Mouse (Mus musculus) forebrain, embryonic 15.5 days (tissue): ENCODE measurements around the gene Brox. TPM values are rescaled to one million over a fixed set of nuclear protein-coding genes. Genes with fewer than 3 reads are reported as not detected.

ENCODE experiments used
- ATAC-seq: fragments of 200-750 bp; cut with Nextera tagmentation; replicated peaks from 2 replicates; pipeline ENCODE4 v1.8.0; 2017; ENCODE audit warnings: mild to moderate bottlenecking, moderate TSS enrichment, moderate library complexity
- H3K27ac ChIP-seq: fragments of 300-500 bp; sonication (generic); replicated peaks from 2 replicates; pipeline ENCODE4 v1.5.1; 2015; ENCODE audit warnings: mild to moderate bottlenecking, inconsistent platforms
- H3K27me3 ChIP-seq: fragments of 300-500 bp; sonication (generic); 2 replicates; pipeline ENCODE4 v1.6.1; 2015; ENCODE audit warnings: inconsistent platforms
- H3K36me3 ChIP-seq: fragments of 300-500 bp; sonication (generic); 2 replicates; pipeline ENCODE4 v1.6.1; 2015; ENCODE audit warnings: mild to moderate bottlenecking, inconsistent platforms
- H3K4me1 ChIP-seq: fragments of 300-500 bp; sonication (generic); 2 replicates; pipeline ENCODE4 v1.6.1; 2015; ENCODE audit warnings: inconsistent platforms
- H3K4me2 ChIP-seq: fragments of 300-500 bp; sonication (generic); replicated peaks from 2 replicates; pipeline ENCODE4 v1.6.1; 2015; ENCODE audit warnings: mild to moderate bottlenecking, inconsistent platforms
- H3K4me3 ChIP-seq: fragments of 300-500 bp; sonication (generic); 2 replicates; pipeline ENCODE4 v1.5.1; 2015; ENCODE audit warnings: mild to moderate bottlenecking, inconsistent platforms
- H3K9ac ChIP-seq: fragments of 300-500 bp; sonication (generic); replicated peaks from 2 replicates; pipeline ENCODE4 v1.6.1; 2015; ENCODE audit warnings: mild to moderate bottlenecking, inconsistent platforms
- H3K9me3 ChIP-seq: fragments of 300-500 bp; sonication (generic); 2 replicates; pipeline ENCODE4 v1.6.1; 2016; ENCODE audit warnings: inconsistent platforms
- WGBS: fragments of 180-500 bp; shearing (Covaris S2); methylation state at CpG from one replicate; pipeline ENCODE4 v1.1.7; 2015; ENCODE audit warnings: mixed read lengths; 5-methylcytosine and 5-hydroxymethylcytosine counted together
- polyA plus RNA-seq: library from polyadenylated mRNA; unstranded; fragments of >200 nt; fragmentation: Nextera tagmentation; extraction: Ambion mirVana; gene quantifications from 2 replicates; pipeline ENCODE4 v1.2.1, GENCODE M21; 2015

The Brox gene
- polyA plus RNA-seq, 1 experiment from 2014 or later: 106 TPM

- H3K4me3 ChIP-seq: no peak overlapping the region
- 94% methylated on average over 1 of the region's 1 CpGs for WGBS
- ATAC-seq: no peak
- H3K9ac ChIP-seq: no peak overlapping the region
- peaks cover 13% of the 10 kb centered on the region; the same call in 1 of the 2 replicates for H3K36me3 ChIP-seq
- no peaks in the 10 kb centered on the region for H3K4me1 ChIP-seq
- no peak overlapping the region for H3K4me2 ChIP-seq
- H3K27ac ChIP-seq: no peak overlapping the region
- no peaks in the 10 kb centered on the region for H3K27me3 ChIP-seq
- H3K9me3 ChIP-seq: no peaks in the 10 kb centered on the region
These were observed 11.4 kb upstream of the Brox start for GRCm38 (mm10) chr1:183308476-183308875.

DNA sequence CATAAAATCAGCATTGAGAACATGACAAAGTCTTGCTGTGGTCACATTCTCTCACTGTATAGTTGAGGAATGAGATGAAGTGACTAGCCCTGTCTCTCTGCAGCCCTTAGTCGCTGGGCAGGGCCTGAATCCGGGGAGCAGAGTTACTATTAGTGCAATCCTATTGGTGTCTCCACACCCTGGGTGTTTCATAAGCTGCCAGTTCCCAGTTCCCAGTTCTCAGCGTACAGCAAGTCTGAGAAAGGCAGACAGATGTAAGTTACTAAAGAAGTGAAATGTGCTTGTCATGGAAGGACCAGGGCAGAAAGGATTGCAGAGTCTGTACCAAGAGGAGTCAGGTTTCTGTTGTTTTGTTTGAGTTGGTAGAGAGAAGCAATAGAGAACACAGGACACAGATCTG, 10.5 kb upstream of the Brox start:
- Histone ChIP-seq H3K4me3 (no peak overlapping the region), H3K27ac (no peak overlapping the region), H3K36me3 (peaks cover 13% of the 10 kb centered on the region; the same call in 1 of the 2 replicates), H3K9me3 (no peaks in the 10 kb centered on the region), H3K9ac (no peak overlapping the region), H3K27me3 (no peaks in the 10 kb centered on the region), H3K4me1 (no peaks in the 10 kb centered on the region), H3K4me2 (no peak overlapping the region)
- 83% methylated on average over 3 of the region's 3 CpGs for WGBS
- ATAC-seq: no peak

- H3K36me3 ChIP-seq: no peaks in the 10 kb centered on the region
- H3K4me3 ChIP-seq: no peak overlapping the region
- no peaks in the 10 kb centered on the region for H3K27me3 ChIP-seq
- ATAC-seq: no peak
- H3K4me1 ChIP-seq: no peaks in the 10 kb centered on the region
- 88% methylated on average over 6 of the region's 6 CpGs for WGBS
- no peak overlapping the region for H3K4me2 ChIP-seq
- no peaks in the 10 kb centered on the region for H3K9me3 ChIP-seq
- H3K9ac ChIP-seq: no peak overlapping the region
- no peak overlapping the region for H3K27ac ChIP-seq
These were observed 2.1 kb upstream of the Brox start for GRCm38 (mm10) chr1:183299161-183299560.

DNA sequence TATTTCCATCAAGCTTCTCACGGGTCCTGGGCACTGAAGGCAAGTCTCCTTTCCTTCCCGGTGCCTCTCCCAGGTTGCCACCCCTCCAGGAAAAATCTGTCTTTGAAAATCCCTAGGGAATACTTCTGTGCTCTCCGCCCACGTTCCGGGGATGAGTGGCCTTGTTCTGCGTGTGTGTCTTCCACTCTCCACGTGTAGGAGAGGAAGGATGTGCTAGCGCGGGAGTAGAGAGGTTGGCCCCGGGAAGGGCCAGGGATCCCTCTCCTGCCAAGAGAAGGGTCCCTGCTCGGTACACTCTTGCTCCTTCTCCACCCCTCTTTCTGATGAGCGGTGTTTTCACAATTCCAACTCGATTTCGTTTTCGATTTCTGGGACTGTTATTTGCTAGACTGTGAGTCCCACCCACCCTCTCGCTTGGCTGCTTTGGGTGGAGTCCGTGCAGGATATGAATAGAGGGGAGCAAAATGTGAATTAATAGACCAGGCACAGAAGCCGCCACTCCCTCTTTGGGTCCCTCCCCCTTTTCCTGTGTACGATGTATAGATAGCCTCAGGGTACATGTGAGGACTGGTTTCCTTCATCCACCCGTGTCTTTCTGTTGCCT, 919 bp upstream of the Brox start:
- Histone ChIP-seq H3K4me1 (no peaks in the 10 kb centered on the region), H3K27ac (peak overlapping the region; percentile 24; the same call in 1 of the 2 replicates), H3K4me3 (peak overlapping the region; percentile 49), H3K27me3 (no peaks in the 10 kb centered on the region), H3K4me2 (peak overlapping the region; percentile 49), H3K9ac (peak overlapping the region; percentile 42), H3K9me3 (no peaks in the 10 kb centered on the region), H3K36me3 (peaks cover 11% of the 10 kb centered on the region)
- under 1% methylated on average over 20 of the region's 20 CpGs for WGBS
- no peak for ATAC-seq

GRCm38 (mm10) chr1:183297473-183297885, 410 bp upstream of the Brox start:
- H3K27me3 ChIP-seq: no peaks in the 10 kb centered on the region
- 1% methylated on average over 30 of the region's 30 CpGs for WGBS
- H3K4me3 ChIP-seq: peak overlapping the region; percentile 49
- H3K4me1 ChIP-seq: no peaks in the 10 kb centered on the region
- peak overlapping the region; percentile 49 for H3K4me2 ChIP-seq
- H3K27ac ChIP-seq: peak overlapping the region; percentile 24
- no peaks in the 10 kb centered on the region for H3K9me3 ChIP-seq
- peak overlapping the region; percentile 42 for H3K9ac ChIP-seq
- peak; percentile 65 for ATAC-seq
- peaks cover 13% of the 10 kb centered on the region for H3K36me3 ChIP-seq

- under 1% methylated on average over 26 of the region's 26 CpGs for WGBS
- peak within 1 kb of the TSS; percentile 49 for H3K4me2 ChIP-seq
- peak within 1 kb of the TSS; percentile 49 for H3K4me3 ChIP-seq
- H3K9me3 ChIP-seq: no peaks in the 10 kb centered on the region
- H3K4me1 ChIP-seq: no peaks in the 10 kb centered on the region
- H3K27ac ChIP-seq: peak within 1 kb of the TSS; percentile 80
- peaks cover 22% of the 10 kb centered on the region for H3K36me3 ChIP-seq
- ATAC-seq: peak; percentile 20
- peak within 1 kb of the TSS; percentile 58 for H3K9ac ChIP-seq
- H3K27me3 ChIP-seq: no peaks in the 10 kb centered on the region
These were observed 604 bp downstream of the Brox start, which contains the start of gene Aida for GRCm38 (mm10) chr1:183296465-183296864. Aida (plus strand) TSS chr1:183296590.

DNA sequence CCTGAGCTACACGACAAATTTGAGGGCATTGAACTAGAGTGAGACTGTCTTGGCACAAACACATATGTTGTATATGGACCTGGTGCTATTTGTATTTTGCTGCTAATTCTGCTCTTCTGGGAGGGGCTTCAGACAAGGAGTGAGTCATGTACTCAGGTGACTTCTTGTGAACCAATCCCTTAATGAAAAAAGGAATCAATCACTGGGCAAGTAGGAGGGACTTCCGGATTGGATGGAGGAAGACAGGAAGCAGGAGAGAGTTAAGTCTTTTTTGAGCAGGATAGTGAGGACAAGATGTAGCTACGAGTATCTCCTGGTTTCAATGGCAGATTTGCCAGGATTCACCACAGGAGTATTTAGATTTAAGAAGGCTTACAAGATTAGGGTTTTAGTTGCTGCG, 7.5 kb downstream of the Brox start:
- H3K4me1 ChIP-seq: no peaks in the 10 kb centered on the region
- no peak overlapping the region for H3K4me2 ChIP-seq
- no peak overlapping the region for H3K27ac ChIP-seq
- WGBS: 95% methylated on average over 4 of the region's 4 CpGs
- H3K4me3 ChIP-seq: no peak overlapping the region
- peaks cover 85% of the 10 kb centered on the region for H3K36me3 ChIP-seq
- H3K27me3 ChIP-seq: no peaks in the 10 kb centered on the region
- no peaks in the 10 kb centered on the region for H3K9me3 ChIP-seq
- H3K9ac ChIP-seq: no peak overlapping the region
- ATAC-seq: no peak

GRCm38 (mm10) chr1:183288351-183288750, 8.7 kb downstream of the Brox start:
- 86% methylated on average over 3 of the region's 3 CpGs for WGBS
- Histone ChIP-seq H3K9ac (no peak overlapping the region), H3K27me3 (no peaks in the 10 kb centered on the region), H3K27ac (no peak overlapping the region), H3K9me3 (no peaks in the 10 kb centered on the region), H3K36me3 (peaks cover 88% of the 10 kb centered on the region), H3K4me2 (no peak overlapping the region), H3K4me1 (no peaks in the 10 kb centered on the region), H3K4me3 (no peak overlapping the region)
- ATAC-seq: no peak

- peaks cover 29% of the 10 kb centered on the region for H3K36me3 ChIP-seq
- no peaks in the 10 kb centered on the region for H3K4me1 ChIP-seq
- no peak overlapping the region for H3K27ac ChIP-seq
- H3K4me3 ChIP-seq: no peak overlapping the region
- no peak overlapping the region for H3K9ac ChIP-seq
- 81% methylated on average over 5 of the region's 5 CpGs for WGBS
- no peak overlapping the region for H3K4me2 ChIP-seq
- H3K27me3 ChIP-seq: no peaks in the 10 kb centered on the region
- no peaks in the 10 kb centered on the region for H3K9me3 ChIP-seq
- no peak for ATAC-seq
These were observed 21.3 kb downstream of the Brox start for GRCm38 (mm10) chr1:183275763-183276162.

DNA sequence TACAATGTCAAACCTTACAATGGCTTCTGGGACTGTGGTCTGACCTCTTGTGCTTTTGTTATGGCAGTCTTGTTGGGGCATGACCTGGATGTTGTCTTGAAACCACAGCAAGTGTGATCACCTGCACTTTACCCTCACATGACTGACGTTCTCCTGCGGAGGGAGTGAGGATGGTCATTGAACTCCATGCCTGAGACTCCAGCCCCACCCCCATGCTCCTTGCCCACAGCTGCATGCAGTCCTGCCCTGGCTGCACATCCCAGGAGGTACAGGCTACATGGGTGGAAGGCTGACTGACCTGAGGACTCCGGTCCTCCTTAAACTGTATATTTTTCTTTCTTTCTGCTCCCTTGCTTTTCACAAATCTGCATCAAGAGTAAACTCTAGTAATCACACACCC, 22.7 kb downstream of the Brox start:
- Histone ChIP-seq H3K4me3 (no peak overlapping the region), H3K27ac (no peak overlapping the region), H3K36me3 (peaks cover 17% of the 10 kb centered on the region), H3K9me3 (no peaks in the 10 kb centered on the region), H3K4me2 (no peak overlapping the region), H3K4me1 (no peaks in the 10 kb centered on the region), H3K27me3 (no peaks in the 10 kb centered on the region), H3K9ac (no peak overlapping the region)
- 72% methylated on average over 3 of the region's 3 CpGs for WGBS
- no peak for ATAC-seq

GRCm38 (mm10) chr1:183272867-183273818, 23.9 kb downstream of the Brox start:
- H3K4me1 ChIP-seq: no peaks in the 10 kb centered on the region
- WGBS: 60% methylated on average over 10 of the region's 10 CpGs
- H3K4me3 ChIP-seq: no peak overlapping the region
- H3K36me3 ChIP-seq: peaks cover 7% of the 10 kb centered on the region; the same call in 1 of the 2 replicates
- H3K9me3 ChIP-seq: no peaks in the 10 kb centered on the region
- H3K27me3 ChIP-seq: no peaks in the 10 kb centered on the region
- no peak overlapping the region for H3K9ac ChIP-seq
- ATAC-seq: no peak
- H3K27ac ChIP-seq: no peak overlapping the region
- no peak overlapping the region for H3K4me2 ChIP-seq

DNA sequence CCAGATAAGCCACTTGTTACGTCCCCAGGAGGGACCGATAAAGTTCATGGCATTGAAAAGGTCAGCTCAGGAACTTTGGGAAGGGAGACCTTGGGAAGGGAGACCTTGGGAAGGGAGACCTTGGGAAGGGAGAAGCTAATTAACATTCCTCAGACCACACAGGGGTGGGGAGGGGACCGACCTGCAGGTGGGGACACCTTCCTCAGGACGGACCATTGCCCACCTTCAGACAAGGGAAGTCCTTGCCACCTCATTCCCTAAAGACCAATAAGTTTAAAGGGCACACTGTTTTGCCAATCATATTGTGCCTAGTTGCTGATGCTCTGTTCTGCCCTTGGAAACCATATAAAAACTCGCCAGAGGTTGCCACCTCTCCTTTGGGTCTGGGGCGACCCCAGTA, 29.4 kb downstream of the Brox start:
- H3K27ac ChIP-seq: no peak overlapping the region
- H3K4me1 ChIP-seq: no peaks in the 10 kb centered on the region
- 70% methylated on average over 6 of the region's 6 CpGs for WGBS
- H3K4me2 ChIP-seq: no peak overlapping the region
- no peaks in the 10 kb centered on the region for H3K36me3 ChIP-seq
- no peaks in the 10 kb centered on the region for H3K9me3 ChIP-seq
- no peaks in the 10 kb centered on the region for H3K27me3 ChIP-seq
- H3K4me3 ChIP-seq: no peak overlapping the region
- ATAC-seq: no peak
- H3K9ac ChIP-seq: no peak overlapping the region
